Mouse (Mus musculus) left cerebral cortex, adult 9 months (tissue): ENCODE measurements at regions not wholly inside any gene's neighbourhood (a gene's known extent, or its start where the extent isn't known, plus 50 kb on each side); places are given as distances from the start of the nearest gene placed in this dataset.

ENCODE experiments used
- DNase-seq, 2 experiments: peaks; one replicate each; pipeline ENCODE4 v3.0.0; 2022; ENCODE audit warnings: low spot score in 2 of 2

GRCm38 (mm10) chr8:128292394-128292793 is 66.0 kb upstream of the Nrp1 start:
- DNase-seq = no peak

DNA sequence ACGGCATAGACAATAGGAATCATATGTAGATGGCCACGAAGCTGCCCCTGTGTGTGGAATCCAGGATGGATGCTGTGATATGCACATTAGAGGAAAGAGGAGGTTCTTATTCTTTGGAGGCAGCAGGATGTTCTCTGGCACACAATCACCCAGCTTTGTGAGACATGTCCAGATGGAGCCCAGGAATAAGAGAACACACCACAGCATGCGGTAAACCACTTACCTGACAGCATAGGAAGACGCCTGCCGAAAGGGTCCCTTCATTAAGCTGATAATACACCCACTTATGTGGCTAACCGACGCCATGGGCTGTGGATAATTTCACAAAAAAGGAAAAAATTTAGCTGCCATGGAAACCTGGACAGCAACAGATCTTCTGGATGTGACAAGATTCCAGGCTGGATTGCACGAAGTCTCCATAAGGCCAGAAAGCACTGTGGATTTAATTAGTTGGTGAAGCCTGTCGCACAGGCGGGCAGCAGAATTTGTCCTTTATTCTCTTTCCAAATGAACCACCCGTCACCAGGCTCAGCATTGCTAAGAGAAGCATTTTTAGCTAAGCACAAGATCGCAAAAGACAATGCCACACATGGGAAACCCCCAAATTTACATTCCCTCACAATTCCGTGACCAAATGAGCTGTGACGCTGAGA is 61.5 kb upstream of the Nrp1 start:
- peak in 1 of 2 experiments; percentile 39 for DNase-seq

DNA sequence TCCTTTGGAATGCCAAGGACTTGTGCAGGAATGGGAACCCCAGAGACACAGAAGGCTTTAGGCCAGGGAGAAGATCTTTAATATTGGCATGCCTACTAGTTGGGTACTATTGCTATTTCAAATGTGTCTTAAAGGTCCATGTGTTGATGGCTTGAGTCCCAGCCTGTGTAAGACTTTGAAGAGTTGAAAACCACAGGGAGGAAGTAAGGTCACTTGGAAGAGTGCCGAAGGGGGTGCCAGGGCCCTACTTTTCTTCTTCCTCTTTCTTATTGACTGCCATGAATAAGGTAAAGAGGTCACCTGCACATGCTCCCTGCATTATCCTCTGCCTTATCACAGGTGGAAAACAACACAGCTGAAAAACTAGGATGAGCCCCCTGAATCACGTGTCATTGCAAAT is 56.1 kb upstream of the Nrp1 start:
- no peak for DNase-seq
